Mouse (Mus musculus): Measurements from ENCODE around the gene Casr. TPM values are rescaled to one million over a fixed set of nuclear protein-coding genes. Genes with fewer than 3 reads are reported as not detected.

Gene Casr
- polyA plus RNA-seq, 1 experiment from 2014 or later, result not detected

DNA sequence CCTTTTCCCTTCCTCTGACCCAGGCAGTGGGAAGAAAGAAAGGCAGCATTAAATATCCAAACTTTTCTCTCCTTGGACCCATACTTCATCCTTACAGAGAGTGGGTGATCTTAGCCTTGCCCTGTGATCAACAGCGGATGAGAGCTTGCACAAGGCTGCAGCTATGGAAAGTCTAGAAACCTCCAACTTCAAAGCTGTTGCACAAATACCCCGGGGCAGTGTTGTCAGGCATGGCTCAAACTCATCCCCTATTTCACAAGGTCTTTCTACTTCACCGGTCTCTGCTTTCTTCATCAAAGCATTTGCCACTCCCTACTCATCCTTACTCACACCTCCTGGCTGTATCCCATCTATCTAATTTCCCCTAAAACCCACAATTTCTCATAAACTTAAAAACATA lies 96.5 kb downstream of the Casr start:
- Histone ChIP-seq H3K27ac (ENCODE audit: low read length) (no peak overlapping the region), H3K27me3 (replicated peaks; ENCODE audit: control insufficient read depth, insufficient read depth, low read length) (no peaks in the 10 kb centered on the region), H3K4me1 (ENCODE audit: control insufficient read depth, insufficient read depth, low read length) (no peaks in the 10 kb centered on the region), H3K4me2 (ENCODE audit: low read depth, low read length) (no peak overlapping the region), H3K36me3 (ENCODE audit: control insufficient read depth, insufficient read depth, low read length) (no peaks in the 10 kb centered on the region), H3K9ac (ENCODE audit: low read depth, low read length) (no peak overlapping the region), H3K9me3 (ENCODE audit: control insufficient read depth, low read length) (no peaks in the 10 kb centered on the region), H3K4me3 (ENCODE audit: low read length) (no peak overlapping the region)
- WGBS, result 92% methylated on average over 3 of the region's 3 CpGs
- ATAC-seq, result no peak

DNA sequence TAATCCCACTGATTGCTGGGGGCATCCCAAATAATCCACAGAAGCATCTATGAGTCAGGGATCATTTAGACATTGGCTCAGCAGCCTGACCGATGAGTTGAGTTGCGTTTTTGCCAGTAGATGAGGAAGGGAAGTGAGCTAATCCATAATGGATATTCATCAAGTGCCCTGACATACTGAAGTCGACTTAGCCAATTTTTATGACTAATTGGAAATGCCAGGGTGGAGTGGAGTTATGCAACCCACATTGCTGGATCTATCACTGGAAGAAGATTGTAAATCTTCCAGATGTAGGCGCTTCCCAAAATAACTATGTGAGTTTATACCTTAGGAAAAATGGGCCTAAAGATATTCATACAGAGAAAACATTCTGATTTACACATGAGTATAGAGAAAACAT lies 97.9 kb downstream of the Casr start:
- ATAC-seq, result no peak
- H3K9ac ChIP-seq (ENCODE audit: low read depth, low read length), result no peak overlapping the region
- H3K27ac ChIP-seq (ENCODE audit: low read length), result no peak overlapping the region
- no peak overlapping the region for H3K4me3 ChIP-seq (ENCODE audit: low read length)
- no peaks in the 10 kb centered on the region for H3K27me3 ChIP-seq (replicated peaks; ENCODE audit: control insufficient read depth, insufficient read depth, low read length)
- 81% methylated on average over 4 of the region's 4 CpGs for WGBS
- H3K4me1 ChIP-seq (ENCODE audit: control insufficient read depth, insufficient read depth, low read length), result no peaks in the 10 kb centered on the region
- H3K9me3 ChIP-seq (ENCODE audit: control insufficient read depth, low read length), result no peaks in the 10 kb centered on the region
- H3K36me3 ChIP-seq (ENCODE audit: control insufficient read depth, insufficient read depth, low read length), result no peaks in the 10 kb centered on the region
- no peak overlapping the region for H3K4me2 ChIP-seq (ENCODE audit: low read depth, low read length)

GRCm38 (mm10) chr16:36460426-36460825 lies 101.5 kb downstream of the Casr start:
- Histone ChIP-seq H3K4me1 (ENCODE audit: control insufficient read depth, insufficient read depth, low read length) (no peaks in the 10 kb centered on the region), H3K27me3 (replicated peaks; ENCODE audit: control insufficient read depth, insufficient read depth, low read length) (no peaks in the 10 kb centered on the region), H3K36me3 (ENCODE audit: control insufficient read depth, insufficient read depth, low read length) (no peaks in the 10 kb centered on the region), H3K27ac (ENCODE audit: low read length) (no peak overlapping the region), H3K9me3 (ENCODE audit: control insufficient read depth, low read length) (no peaks in the 10 kb centered on the region), H3K4me2 (ENCODE audit: low read depth, low read length) (no peak overlapping the region), H3K9ac (ENCODE audit: low read depth, low read length) (no peak overlapping the region), H3K4me3 (ENCODE audit: low read length) (no peak overlapping the region)
- 58% methylated on average over 2 of the region's 2 CpGs for WGBS
- ATAC-seq, result no peak

GRCm38 (mm10) chr16:36455342-36455802 lies 106.6 kb downstream of the Casr start, which contains the start of gene Stfa3:
Gene Stfa3, minus strand, starts transcription at chr16:36455392.
- 73% methylated on average over 4 of the region's 4 CpGs for WGBS
- H3K4me2 ChIP-seq (ENCODE audit: low read depth, low read length), result no peak within 1 kb of the TSS
- no peaks in the 10 kb centered on the region for H3K9me3 ChIP-seq (ENCODE audit: control insufficient read depth, low read length)
- no peak for ATAC-seq
- no peaks in the 10 kb centered on the region for H3K36me3 ChIP-seq (ENCODE audit: control insufficient read depth, insufficient read depth, low read length)
- no peaks in the 10 kb centered on the region for H3K27me3 ChIP-seq (replicated peaks; ENCODE audit: control insufficient read depth, insufficient read depth, low read length)
- no peak within 1 kb of the TSS for H3K9ac ChIP-seq (ENCODE audit: low read depth, low read length)
- H3K4me3 ChIP-seq (ENCODE audit: low read length), result no peak within 1 kb of the TSS
- H3K27ac ChIP-seq (ENCODE audit: low read length), result no peak within 1 kb of the TSS
- H3K4me1 ChIP-seq (ENCODE audit: control insufficient read depth, insufficient read depth, low read length), result no peaks in the 10 kb centered on the region

Other genes starting within 250 kb of the Casr start
- not detected in 2 replicates for gene BC117090, start 227.8 kb downstream of the Casr start, polyA plus RNA-seq (2015; fragmentation: Nextera tagmentation; extraction: Ambion mirVana)
- 3.2 and 5.5 TPM in 2 replicates for gene BC100530, start 194.4 kb downstream of the Casr start, polyA plus RNA-seq (2015; fragmentation: Nextera tagmentation; extraction: Ambion mirVana)
- 0.33 and 0.75 TPM in 2 replicates for gene Stfa2, start 153.7 kb downstream of the Casr start, polyA plus RNA-seq (2015; fragmentation: Nextera tagmentation; extraction: Ambion mirVana)
- gene Stfa3, start 106.7 kb downstream of the Casr start, polyA plus RNA-seq (2015; fragmentation: Nextera tagmentation; extraction: Ambion mirVana), result 1.4 and 2.3 TPM in 2 replicates
- gene Cd86, start 103.9 kb upstream of the Casr start, polyA plus RNA-seq (2015; fragmentation: Nextera tagmentation; extraction: Ambion mirVana), result 1.9 and 2.3 TPM in 2 replicates
- 9.0 and 9.7 TPM in 2 replicates for gene Ildr1, start 131.8 kb upstream of the Casr start, polyA plus RNA-seq (2015; fragmentation: Nextera tagmentation; extraction: Ambion mirVana)
- 8.5 and 12.0 TPM in 2 replicates for gene Slc15a2, start 222.8 kb upstream of the Casr start, polyA plus RNA-seq (2015; fragmentation: Nextera tagmentation; extraction: Ambion mirVana)